Mouse (Mus musculus): ENCODE results near the gene Mcidas.

The Mcidas gene

DNA sequence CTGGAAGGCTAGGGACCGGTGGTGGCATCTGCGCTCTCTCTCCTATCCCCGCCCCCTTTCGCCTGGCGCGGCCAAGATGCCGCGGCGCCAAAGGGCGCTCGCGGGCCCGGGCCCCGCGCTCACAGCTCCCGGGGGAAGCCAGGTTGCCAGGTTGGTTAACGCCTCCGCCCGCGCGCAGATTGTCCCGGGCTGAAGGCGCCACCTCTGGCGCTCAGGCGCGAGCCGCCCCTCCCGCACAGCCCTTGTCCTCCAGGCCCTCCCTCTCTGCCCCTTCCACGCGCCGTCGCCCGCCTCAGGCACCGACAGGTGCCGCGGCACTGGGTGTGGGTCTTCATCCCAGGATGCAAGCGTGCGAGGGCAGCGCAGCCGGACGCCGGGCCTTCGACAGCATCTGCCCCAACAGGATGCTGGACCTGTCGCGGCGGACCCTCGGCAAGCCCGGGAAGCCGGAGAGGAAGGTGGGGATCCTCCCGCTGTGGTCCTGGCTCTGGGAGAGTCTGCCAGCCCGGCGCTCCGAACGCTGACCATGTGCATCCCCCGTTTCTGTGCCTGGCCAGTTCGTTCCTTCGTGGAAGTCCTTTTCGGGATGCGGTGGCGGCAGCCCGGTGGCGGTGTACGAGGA is at the start of gene Mcidas:
Gene Mcidas, plus strand, starts transcription at position 315 of the 622 bp plus-strand sequence.
- no peak for DNase-seq (ENCODE audit: low read depth, low spot score)

DNA sequence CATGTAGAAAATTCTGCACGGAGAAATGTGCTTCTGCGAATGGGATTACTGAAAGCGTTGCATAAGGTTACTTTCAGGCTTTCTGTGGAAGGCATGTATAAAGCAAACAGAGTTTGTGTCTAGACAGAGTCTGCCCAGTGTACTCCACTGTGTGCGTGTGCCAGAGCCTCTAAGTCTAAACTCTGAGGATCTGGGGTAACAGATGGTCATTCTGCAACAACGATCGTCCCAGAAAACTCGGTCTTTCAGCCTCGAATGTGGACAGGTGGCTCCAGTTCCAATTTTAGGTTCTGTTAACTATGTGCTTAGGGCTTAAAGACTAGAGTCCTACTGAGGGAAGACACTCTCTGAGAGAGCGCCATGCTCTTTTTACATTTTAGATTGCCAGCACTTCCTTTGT is 48.3 kb upstream of the Mcidas start:
- DNase-seq (ENCODE audit: low read depth, low spot score) = no peak

DNA sequence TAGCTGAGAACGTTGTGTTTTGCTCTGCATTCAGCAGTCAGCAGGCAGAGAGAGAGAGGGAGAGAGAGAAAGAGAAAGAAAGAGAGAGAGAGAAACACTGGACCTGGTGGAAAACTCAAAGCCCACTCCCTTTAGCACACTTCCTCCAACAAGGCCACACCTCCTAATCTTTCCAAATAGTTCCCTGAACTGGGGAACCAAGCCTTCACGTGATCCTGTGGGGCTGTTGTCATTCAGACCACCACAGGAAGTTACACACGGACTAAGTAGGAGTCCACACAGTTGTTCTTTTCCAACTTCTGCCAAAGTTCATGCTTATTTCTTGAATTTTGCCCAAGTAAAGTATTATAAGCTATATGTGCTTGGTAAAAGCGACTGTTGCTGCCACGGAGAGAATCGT is 47.7 kb upstream of the Mcidas start:
- no peak for DNase-seq (ENCODE audit: low read depth, low spot score)

DNA sequence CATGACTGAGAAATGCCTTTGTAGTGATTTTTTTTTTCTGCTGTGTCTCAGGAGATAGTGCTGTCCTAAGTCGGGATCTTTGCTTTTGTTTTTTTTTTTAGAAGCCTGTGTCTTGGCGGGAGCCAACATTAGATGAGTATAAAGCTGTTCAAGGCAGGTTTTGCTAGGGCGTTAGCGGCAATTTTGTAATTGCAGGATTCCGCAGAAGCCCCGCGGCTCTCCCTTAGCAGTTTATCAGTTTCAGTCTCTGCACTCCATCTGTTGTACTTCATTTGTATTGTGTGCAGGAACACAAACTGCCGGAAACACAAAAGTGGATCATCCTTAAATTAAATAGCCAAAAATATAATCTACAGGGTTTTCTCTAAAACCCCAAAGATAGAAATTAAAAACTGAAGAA is 39.6 kb upstream of the Mcidas start:
- no peak for DNase-seq (ENCODE audit: low read depth, low spot score)

DNA sequence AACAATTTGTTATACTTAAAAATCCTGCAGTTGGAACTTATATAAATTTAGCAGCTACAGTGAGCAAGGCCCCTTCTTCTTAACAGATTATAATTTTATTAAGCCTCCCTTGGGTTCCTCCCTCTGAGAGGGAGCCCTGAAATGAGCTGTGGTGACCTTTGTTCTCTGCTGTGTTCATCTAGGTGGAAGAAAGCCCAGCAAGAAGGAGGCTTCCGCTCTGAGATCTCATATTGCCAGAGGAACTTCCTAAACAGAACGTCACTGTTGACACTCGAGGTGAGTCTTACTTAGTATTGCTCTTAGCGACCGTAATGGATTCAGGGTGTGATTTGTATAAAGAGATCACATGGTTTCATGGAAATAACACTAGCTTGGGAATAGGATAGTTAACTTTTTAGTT is 30.6 kb upstream of the Mcidas start:
- DNase-seq (ENCODE audit: low read depth, low spot score) = no peak

DNA sequence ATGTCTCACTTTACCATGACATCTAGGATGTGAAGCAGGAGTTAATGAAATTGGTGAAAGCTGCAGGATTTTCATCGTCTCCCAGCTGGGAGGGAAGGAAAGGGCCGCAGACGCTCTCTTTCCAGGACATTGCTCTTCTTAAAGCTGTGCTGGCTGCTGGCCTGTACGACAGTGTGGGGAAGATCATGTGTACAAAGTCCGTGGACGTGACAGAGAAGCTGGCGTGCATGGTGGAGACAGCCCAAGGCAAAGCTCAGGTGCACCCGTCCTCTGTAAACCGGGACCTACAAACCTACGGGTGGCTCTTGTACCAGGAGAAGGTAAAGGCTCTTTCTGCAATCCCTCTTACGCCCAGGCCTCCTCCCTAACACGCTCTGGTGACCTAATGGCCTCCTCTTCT is 29.2 kb upstream of the Mcidas start:
- no peak for DNase-seq (ENCODE audit: low read depth, low spot score)

DNA sequence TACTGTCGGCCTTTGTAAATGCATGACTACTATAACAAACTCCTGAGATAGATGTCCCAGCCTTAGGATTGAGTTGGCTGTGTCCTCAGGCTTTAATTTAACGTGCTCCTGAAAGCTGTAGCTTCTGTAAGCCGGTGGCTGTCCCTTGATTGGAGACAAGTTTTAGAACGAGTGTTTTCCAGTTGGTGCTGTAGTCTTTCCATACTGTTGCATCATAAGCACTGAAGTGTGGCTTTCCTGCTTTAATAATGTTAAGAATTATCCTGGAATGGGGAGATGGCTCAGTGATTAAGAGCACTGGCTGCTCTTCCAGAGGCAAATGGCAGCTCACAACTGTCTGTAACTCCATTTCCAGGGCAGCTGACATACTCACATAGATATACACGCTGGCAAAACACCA is 26.4 kb upstream of the Mcidas start:
- DNase-seq (ENCODE audit: low read depth, low spot score) = no peak

DNA sequence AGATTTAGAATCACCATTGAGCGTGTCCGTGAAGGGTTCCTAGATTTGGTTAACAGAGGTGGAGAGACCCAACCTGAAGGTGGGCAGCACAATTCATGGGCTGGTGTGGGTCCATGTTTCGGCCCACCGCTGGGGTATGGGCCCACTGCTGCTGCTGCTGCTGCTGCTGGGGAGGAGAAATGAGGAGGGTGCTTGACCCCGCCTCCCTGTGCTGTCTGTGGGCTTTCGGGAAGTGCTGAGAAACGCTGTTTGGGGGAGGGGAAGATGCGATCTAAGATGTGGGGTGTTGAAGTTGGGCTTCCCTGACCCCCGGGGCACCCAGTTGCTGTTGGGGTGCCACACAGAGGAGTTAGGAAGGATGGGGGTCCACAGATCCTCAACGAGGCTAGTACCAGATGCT is 16.9 kb upstream of the Mcidas start:
- DNase-seq (ENCODE audit: low read depth, low spot score) = no peak

DNA sequence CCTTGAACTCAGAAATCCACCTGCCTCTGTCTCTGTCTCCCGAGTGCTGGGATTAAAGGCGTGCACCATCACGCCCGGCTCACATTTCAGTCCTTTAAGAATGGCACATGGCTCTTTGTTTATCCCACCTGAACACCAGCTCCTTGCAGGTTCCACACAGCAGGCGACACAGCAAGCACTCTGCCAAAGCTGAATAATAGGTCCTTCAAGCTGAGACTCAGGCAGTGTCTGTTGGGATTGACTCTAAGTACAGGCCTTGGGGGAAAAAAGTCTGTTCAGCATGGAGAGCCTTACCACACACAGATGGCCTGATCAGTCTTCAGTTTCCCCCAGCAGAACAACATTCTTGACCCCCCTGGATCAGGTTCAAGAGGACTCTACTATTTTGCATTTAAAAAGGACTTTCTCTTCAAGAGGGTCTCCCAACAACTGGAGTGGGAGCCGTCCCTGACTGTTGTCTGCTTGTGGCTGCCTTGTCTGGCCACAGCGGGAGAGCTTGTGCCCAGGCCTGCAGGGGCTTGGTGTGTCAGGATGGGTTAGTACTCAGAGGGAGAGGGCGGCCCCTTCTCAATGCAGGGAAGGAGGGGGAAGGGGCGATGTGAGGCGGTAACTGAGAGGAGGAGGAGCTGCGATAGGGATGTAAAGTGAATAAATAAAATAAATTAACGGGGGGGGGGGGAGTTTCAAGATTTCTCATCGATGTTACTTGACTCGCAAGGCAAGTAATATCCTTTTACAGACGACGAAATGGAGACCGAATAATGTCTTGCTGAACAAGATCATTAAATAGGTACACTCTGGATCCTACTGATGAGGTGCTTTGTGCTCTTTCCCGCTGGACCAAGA is 7.8 kb upstream of the Mcidas start:
- no peak for DNase-seq (ENCODE audit: low read depth, low spot score)

DNA sequence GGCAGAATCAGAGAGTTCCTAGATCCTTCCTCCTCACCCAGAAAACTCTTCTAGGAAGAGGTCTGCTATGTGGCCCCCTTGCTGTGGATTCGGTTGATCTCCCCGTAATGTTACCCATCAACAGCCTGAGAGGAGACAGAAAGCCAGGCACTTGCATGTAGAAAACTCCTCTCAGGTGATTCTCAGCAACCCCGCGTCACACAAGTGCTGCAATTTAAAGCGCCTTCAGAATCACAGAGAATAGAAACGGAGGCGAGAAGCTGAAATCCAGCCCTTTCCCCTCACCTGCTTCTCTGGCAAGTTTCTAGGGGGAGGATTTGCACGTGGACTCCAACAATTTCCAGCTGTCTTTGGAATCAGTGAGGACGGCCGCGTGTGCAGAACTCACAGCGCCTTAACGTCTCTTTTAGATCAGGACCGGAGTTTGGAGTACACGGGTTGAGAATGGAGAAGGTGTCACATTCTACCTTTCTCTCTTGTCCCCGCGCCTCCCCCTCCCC is 7.1 kb upstream of the Mcidas start:
- no peak for DNase-seq (ENCODE audit: low read depth, low spot score)

DNA sequence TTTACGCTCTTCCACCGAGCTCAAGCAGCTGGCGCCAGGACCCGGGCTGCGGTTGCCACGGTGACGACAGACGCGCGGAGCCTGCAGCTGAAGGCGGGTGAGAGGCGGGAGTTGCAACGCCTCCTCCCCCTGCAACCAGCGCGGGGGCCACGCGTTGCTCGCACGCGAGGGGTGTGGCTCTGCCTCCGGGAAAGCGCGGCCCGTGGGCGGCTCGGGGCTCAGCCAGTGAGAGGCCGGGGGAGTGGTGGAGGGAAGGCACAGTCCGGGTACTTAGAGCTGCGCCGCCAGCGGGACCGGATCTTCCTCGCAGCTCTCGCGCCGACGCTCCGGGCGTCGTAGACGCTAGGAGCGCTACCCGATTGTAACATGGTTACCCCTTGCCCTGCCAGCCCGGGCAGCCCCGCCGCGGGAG is 6.1 kb upstream of the Mcidas start, which contains the start of gene Ccno:
Gene Ccno, plus strand, starts transcription at position 271 of the 412 bp plus-strand sequence.
- DNase-seq (ENCODE audit: low read depth, low spot score) = peak; percentile 84

DNA sequence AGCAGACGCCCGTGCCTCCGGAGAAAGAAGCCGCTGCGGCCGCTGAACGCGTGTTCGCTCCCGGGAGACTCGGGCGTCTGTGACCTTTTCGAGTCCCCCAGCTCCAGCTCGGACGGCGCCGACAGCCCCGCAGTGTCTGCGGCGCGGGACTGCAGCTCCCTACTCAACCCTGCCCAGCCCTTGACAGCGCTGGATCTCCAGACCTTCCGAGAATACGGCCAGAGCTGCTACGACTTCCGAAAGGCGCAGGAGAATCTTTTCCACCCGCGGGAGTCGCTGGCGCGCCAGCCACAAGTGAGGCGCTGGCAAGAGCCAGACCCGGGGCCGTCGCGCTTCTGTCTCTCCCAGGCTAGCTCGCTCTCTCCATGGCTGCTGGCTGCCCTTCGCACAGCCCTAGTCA is 5.7 kb upstream of the Mcidas start:
- DNase-seq (ENCODE audit: low read depth, low spot score) = no peak

DNA sequence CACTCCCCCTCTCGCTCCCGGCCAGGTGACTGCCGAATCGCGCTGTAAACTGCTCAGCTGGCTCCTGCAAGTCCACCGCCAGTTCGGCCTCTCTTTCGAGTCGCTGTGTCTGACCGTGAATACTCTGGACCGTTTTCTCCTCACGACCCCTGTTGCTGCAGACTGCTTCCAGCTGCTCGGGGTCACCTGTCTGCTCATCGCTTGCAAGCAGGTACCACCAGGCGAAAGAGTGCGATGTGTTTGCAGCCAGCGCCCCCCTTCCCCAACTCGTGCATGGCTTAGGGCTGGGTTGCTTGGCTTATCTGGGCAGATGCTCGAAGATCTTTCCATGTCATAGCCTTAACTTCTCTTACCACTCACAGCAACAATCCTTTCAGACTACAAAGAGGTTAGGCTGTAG is 4.8 kb upstream of the Mcidas start:
- DNase-seq (ENCODE audit: low read depth, low spot score) = no peak

DNA sequence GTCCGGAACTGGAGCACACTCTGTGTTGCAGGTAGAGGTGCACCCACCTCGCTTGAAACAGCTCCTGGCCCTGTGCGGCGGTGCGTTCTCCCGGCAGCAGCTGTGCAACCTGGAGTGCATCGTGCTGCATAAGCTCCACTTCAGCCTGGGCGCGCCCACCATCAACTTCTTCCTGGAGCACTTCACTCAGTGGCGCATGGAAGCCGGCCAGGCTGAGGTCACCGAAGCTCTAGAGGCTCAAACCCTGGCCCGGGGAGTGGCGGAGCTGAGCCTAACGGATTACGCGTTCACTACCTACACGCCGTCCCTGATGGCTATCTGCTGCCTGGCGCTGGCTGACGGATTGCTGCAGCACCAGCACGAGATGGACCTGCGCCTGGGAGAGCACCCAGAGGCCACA is 4.1 kb upstream of the Mcidas start:
- no peak for DNase-seq (ENCODE audit: low read depth, low spot score)

DNA sequence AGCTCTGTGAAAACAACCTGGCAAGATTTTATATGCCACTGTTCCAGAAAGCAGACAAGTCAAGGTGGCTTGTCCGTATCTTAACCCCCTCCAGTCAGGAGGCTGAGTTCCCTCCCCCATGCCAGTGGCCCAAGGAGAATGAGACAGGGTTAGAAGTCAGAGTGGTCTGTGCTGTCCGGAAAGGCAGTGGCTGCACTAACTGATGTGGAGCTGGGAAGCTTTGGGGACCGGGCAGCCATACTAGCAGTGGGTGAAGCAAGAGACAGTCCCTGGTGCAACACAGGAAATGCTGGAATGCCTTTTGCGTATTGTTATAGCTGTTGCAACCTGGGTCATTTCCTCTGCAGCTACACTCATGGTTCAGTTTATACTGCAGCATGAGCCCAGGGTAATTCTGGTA is 3.3 kb upstream of the Mcidas start:
- DNase-seq (ENCODE audit: low read depth, low spot score) = no peak

DNA sequence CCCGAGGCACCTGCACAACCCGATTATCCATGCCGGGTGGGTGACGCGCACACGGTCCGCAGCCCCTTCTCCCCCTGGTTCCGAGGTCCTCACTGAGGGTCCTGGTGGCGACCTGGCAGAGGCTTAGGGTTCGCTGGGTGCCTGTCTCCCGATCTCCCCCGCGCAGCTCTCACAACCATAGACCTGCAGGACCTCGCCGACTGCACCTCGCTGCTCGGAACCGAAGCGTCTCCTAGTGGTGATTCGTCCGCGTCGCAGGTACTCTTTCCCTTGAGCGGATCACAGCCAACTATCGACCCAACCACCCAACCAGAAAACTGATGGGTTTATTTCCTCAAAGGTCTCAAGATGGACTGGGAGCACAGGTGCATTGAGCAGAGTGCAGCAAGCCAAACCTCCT is 546 bp downstream of the Mcidas start:
- DNase-seq (ENCODE audit: low read depth, low spot score) = no peak

DNA sequence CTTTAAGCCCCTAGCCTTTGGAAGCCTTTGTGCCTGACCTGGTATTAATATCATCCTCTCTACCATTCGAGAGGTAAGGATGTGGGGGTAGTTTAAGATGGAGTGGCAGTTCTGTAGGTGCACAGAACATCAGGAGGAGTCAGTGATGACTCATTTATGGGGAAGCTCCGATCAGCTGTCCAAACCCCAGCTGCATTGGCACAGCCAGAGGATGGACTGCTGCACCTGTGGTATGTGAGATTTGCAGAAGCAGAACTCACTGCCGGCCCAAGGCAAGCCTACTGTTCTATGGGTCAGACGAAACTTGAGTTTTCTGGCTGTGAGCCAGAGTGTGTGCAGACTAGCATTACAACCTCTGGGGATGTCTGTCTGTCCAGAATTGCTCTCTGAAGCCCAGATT is 2.8 kb downstream of the Mcidas start:
- DNase-seq (ENCODE audit: low read depth, low spot score) = no peak

DNA sequence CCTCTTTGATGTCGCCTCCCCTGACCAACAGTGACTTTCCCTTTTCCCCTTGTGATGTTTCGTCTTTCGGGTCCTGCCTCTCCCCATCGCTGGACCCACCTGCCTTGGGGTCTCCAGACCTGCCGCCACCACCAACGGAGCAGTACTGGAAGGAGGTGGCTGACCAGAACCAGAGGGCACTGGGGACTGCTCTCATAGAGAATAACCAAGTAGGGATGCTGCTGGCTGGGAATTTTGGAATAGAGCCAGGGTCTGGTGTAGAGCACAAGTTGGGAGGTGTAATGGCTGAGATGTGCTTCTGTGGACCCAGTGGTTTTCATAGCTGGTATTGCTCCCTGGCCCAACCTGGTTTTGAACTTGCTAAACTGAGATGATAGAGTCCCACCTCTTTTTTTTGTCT is 3.7 kb downstream of the Mcidas start:
- no peak for DNase-seq (ENCODE audit: low read depth, low spot score)

DNA sequence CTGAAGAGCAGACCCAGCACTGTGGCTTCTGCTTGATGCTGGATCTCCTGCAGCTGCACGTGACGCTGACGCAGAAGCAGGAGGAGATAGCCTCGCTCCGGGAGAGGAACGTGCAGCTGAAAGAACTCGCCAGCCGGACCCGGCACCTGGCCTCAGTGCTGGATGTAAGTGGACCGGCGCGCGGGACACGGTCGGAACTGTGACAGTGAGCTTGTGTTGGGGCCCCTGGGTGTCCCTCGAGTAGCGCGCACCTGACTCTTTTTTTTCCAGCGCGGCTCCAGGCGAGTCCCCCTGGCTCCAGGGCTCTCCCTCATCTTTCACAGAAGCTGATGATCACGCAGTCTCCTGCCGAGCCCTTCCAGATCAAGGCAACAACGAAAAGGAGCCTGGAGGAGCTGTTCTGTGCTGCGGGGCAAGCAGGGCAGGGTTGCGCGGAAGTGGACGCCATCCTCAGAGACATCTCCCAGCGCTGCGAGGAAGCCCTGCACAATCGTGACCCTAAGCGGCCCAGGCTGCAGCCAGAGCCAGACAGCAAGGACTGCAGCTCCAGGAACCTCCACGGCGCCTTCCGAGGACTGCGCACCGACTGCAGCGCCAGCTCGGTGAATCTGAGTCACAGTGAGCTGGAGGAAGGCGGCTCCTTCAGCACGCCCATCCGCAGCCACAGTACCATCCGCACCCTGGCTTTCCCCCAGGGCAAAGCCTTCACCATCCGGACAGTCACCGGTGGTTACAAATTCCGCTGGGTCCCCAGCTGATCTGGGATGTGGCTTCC is 5.0 kb downstream of the Mcidas start:
- no peak for DNase-seq (ENCODE audit: low read depth, low spot score)

DNA sequence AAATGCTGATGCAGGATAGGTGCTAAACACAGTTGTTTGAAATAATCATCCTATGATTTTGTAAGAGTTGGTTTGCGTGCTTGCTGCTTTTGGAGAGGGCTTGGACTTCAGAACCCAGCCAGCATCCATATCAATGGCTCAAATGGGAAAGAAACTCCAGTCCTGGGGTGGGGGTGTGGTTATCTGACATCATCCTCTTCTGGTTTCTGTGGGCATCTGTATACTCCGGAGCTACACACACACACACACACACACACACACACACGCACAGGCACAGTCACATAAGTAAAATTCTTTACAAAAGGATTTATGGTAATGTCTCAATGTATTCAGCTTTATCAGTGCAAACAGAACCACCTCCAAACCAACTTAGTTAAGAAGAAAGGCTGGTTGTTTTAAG is 6.4 kb downstream of the Mcidas start:
- no peak for DNase-seq (ENCODE audit: low read depth, low spot score)

DNA sequence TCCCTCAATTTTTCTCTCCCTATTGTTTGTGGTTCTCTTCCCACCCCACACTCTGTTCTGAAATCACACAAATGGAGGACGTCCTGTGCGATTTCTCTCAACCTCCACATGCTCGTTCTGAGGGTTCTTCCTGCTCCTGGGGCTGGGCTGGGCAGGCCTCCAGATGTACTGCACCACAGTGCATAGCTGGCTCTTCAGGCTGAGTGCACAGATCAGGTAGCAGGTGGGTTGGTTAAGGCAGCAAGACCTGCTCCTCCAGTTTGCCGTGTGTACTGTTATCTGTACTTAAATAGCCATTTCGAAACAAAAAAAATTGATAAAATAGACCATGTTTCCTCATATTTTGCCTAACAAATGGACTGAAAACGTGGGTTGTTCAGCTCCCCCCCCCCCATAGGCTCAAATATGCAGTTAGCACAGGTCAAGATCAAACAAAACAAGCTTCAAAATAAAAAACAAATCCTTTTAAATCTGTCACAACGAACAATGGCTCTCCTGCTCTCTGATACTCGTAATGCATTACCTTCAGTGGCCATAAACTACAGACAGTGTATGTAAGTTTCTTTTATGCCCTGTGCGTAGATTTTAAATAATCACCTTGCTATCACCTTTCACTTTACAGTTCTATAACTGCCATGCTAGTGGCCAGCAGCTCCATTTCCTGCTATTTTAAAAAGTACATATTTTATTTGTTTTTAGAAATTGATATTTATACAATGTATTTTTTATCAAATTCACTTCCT is 7.1 kb downstream of the Mcidas start:
- no peak for DNase-seq (ENCODE audit: low read depth, low spot score)

DNA sequence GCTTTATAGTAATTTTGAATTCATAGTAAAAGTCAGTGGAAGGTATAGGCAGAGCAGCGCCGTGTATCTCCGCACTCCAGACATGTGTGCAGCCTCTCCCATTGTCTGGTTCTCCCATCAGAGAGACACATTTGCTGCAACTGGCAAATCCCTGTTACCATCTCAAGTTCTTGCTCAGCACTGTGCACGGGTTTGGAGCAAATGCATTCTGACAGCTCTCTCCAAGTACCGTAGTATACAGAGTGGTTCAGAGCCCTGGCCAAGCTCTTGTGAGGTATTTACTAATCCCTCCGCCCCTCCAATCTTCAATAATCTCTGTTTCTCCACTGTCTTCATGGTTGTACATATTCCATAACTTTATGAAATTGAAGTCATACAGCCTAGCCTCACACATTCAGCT is 19.0 kb downstream of the Mcidas start:
- DNase-seq (ENCODE audit: low read depth, low spot score) = no peak

Measured in embryo, embryonic 11.5 days (tissue).